Mouse (Mus musculus) embryo, embryonic 11.5 days (tissue): ENCODE results near the gene Gtsf1l.

Source experiments
- DNase-seq: peaks from one replicate; pipeline ENCODE4 v3.0.0-alpha.2; 2012; ENCODE audit warnings: low read depth, low spot score

Gene Gtsf1l

GRCm38 (mm10) chr2:163052101-163052500 lies 35.6 kb downstream of the Gtsf1l start:
- DNase-seq, result no peak

- DNase-seq, result no peak
These were observed 36.0 kb downstream of the Gtsf1l start for GRCm38 (mm10) chr2:163051691-163052090.

- no peak for DNase-seq
These were observed 38.5 kb downstream of the Gtsf1l start for GRCm38 (mm10) chr2:163049116-163049515.

- DNase-seq, result peak; percentile 58
These were observed 39.5 kb downstream of the Gtsf1l start for GRCm38 (mm10) chr2:163048125-163048524.

- DNase-seq, result no peak
These were observed 47.7 kb downstream of the Gtsf1l start for GRCm38 (mm10) chr2:163039940-163040339.
